Mouse (Mus musculus): ENCODE measurements around the gene Hist1h2bp. TPM values are rescaled to one million over a fixed set of nuclear protein-coding genes. Genes with fewer than 3 reads are reported as not detected.
"Not testable (repeated sequence)": the region's sequence is repeated elsewhere in the genome, so short reads cannot be mapped to it uniquely, and the experiment has no call there.

Gene Hist1h2bp
- polyA plus RNA-seq (2012; rRNA removed) = 0.43 TPM in 1 of 2 replicates, not detected in the other

DNA sequence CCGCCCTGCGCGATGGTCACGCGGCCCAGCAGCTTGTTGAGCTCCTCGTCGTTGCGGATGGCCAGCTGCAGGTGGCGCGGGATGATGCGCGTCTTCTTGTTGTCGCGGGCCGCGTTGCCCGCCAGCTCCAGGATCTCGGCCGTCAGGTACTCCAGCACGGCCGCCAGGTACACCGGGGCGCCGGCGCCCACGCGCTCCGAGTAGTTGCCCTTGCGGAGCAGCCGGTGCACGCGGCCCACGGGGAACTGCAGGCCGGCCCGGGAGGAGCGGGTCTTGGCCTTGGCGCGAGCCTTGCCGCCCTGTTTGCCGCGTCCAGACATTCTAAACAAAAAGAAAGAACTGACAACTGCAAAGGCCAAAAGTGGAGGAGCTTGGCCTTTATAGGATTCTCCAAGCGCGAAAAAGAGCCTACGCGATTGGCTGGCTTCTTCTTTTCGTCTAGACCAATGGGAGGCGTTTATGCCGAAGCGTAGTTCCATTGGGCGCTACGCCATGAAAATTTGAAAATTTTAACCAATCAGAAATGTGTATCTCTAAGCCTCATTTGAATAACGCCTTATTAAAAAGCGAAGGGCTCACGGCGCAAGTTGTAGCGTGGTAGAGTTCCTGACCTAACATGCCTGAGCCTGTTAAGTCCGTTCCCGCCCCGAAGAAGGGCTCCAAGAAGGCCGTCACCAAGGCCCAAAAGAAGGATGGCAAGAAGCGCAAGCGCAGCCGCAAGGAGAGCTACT lies at the start of gene Hist1h2bp, which contains the start of gene Hist1h2an:
Gene Hist1h2bp (plus strand): TSS at position 563 of the 731 bp plus-strand sequence.
Gene Hist1h2an (minus strand): TSS at position 320 of the 731 bp plus-strand sequence.
- not testable (repeated sequence) for H3K27ac ChIP-seq (ENCODE audit: insufficient read depth, low read depth, low read length); H3K36me3 ChIP-seq (ENCODE audit: control insufficient read depth, insufficient read depth, low read length); H3K27me3 ChIP-seq (replicated peaks; ENCODE audit: control insufficient read depth, insufficient read depth, low read length); H3K4me1 ChIP-seq (ENCODE audit: control insufficient read depth, insufficient read depth, low read length)
- DNase-seq = peak; percentile 95
- peak within 1 kb of the TSS; percentile 40 for H3K4me3 ChIP-seq (ENCODE audit: insufficient read depth, low read depth, low read length)
- WGBS = under 1% methylated on average over 43 of the region's 63 CpGs

- no peaks in the 10 kb centered on the region for H3K27me3 ChIP-seq (replicated peaks; ENCODE audit: control insufficient read depth, insufficient read depth, low read length)
- no peak for DNase-seq
- 87% methylated on average over 1 of the region's 1 CpGs for WGBS
- no peak overlapping the region for H3K27ac ChIP-seq (ENCODE audit: insufficient read depth, low read depth, low read length)
- no peak for TF ChIP-seq POLR2A (IDR thresholded peaks at IDR 0.05; ENCODE audit: low read depth, low read length)
- no peak for TF ChIP-seq CTCF (conservative IDR thresholded peaks at IDR 0.05; ENCODE audit: insufficient read depth, insufficient read length, low read depth, low read length)
- no peak overlapping the region for H3K4me3 ChIP-seq (ENCODE audit: insufficient read depth, low read depth, low read length)
- H3K4me1 ChIP-seq (ENCODE audit: control insufficient read depth, insufficient read depth, low read length) = no peaks in the 10 kb centered on the region
- H3K36me3 ChIP-seq (ENCODE audit: control insufficient read depth, insufficient read depth, low read length) = no peaks in the 10 kb centered on the region
These were observed 42.3 kb upstream of the Hist1h2bp start for GRCm38 (mm10) chr13:21745006-21745405.

GRCm38 (mm10) chr13:21749387-21750158 lies 37.7 kb upstream of the Hist1h2bp start:
- H3K4me1 ChIP-seq (ENCODE audit: control insufficient read depth, insufficient read depth, low read length) = no peaks in the 10 kb centered on the region
- peak overlapping the region; percentile 45 for H3K4me3 ChIP-seq (ENCODE audit: insufficient read depth, low read depth, low read length)
- H3K36me3 ChIP-seq (ENCODE audit: control insufficient read depth, insufficient read depth, low read length) = no peaks in the 10 kb centered on the region
- 26% methylated on average over 5 of the region's 5 CpGs for WGBS
- no peak overlapping the region for H3K27ac ChIP-seq (ENCODE audit: insufficient read depth, low read depth, low read length)
- DNase-seq = no peak
- 0 out of 2 replicates have a peak, but pooled peaks cover 1% of the 10 kb centered on the region for H3K27me3 ChIP-seq (replicated peaks; ENCODE audit: control insufficient read depth, insufficient read depth, low read length)
- TF ChIP-seq CTCF (conservative IDR thresholded peaks at IDR 0.05; ENCODE audit: insufficient read depth, insufficient read length, low read depth, low read length) (no peak), POLR2A (IDR thresholded peaks at IDR 0.05; ENCODE audit: low read depth, low read length) (no peak)

- H3K4me1 ChIP-seq (ENCODE audit: control insufficient read depth, insufficient read depth, low read length); H3K27ac ChIP-seq (ENCODE audit: insufficient read depth, low read depth, low read length); H3K27me3 ChIP-seq (replicated peaks; ENCODE audit: control insufficient read depth, insufficient read depth, low read length); H3K36me3 ChIP-seq (ENCODE audit: control insufficient read depth, insufficient read depth, low read length): not testable (repeated sequence)
- 1% methylated on average over 50 of the region's 56 CpGs for WGBS
- TF ChIP-seq POLR2A (IDR thresholded peaks at IDR 0.05; ENCODE audit: low read depth, low read length) = peak; percentile 52
- peak; percentile 83 for DNase-seq
- H3K4me3 ChIP-seq (ENCODE audit: insufficient read depth, low read depth, low read length) = peak within 1 kb of the TSS; percentile 45
These were observed 36.9 kb upstream of the Hist1h2bp start, which contains the start of gene Hist1h4k for GRCm38 (mm10) chr13:21750159-21751017. TSS of gene Hist1h4k (minus strand) at chr13:21750505.

DNA sequence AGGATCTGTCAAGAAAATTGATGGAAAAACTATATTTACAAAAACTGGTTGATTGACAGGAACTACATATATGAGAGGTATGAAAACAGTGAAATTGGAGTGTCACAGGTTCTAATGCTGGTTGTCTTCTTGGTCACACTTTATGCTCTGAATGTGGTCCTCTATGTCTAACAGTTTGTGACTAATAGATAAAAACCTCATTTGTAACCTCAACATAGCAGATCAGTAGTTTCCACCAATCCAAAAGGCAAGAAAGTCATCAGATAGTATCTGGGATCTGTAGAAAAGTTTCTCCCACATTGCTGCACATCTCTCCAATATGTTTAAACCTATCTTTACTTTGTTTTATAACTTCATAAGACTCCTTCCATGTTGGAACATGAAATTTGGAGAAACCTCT lies 35.8 kb upstream of the Hist1h2bp start:
- Histone ChIP-seq H3K27ac (ENCODE audit: insufficient read depth, low read depth, low read length) (no peak overlapping the region), H3K36me3 (ENCODE audit: control insufficient read depth, insufficient read depth, low read length) (no peaks in the 10 kb centered on the region), H3K4me1 (ENCODE audit: control insufficient read depth, insufficient read depth, low read length) (no peaks in the 10 kb centered on the region), H3K4me3 (ENCODE audit: insufficient read depth, low read depth, low read length) (no peak overlapping the region), H3K27me3 (replicated peaks; ENCODE audit: control insufficient read depth, insufficient read depth, low read length) (0 out of 2 replicates have a peak, but pooled peaks cover 1% of the 10 kb centered on the region)
- no peak for DNase-seq
- TF ChIP-seq POLR2A (IDR thresholded peaks at IDR 0.05; ENCODE audit: low read depth, low read length) = no peak
- no peak for TF ChIP-seq CTCF (conservative IDR thresholded peaks at IDR 0.05; ENCODE audit: insufficient read depth, insufficient read length, low read depth, low read length)

DNA sequence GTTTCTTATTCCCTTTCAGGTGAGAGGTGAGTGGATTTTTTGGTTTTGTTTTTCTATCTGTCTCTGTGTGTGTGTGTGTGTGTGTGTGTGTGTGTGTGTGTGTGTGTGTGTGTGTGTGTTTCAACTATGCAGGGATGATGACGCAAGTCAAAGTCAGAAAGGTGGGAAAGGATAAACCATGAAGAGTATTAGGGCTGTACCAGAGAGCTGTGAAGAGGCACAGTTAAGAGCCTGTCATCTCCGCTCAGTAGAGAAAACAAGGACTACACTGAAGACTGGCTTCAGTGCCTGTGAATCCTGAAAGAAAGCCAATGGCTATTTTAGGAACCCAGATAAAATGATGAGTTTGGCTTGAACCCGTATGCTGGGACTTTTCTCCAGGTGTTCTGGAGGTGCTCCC lies 35.4 kb upstream of the Hist1h2bp start:
- Histone ChIP-seq H3K27ac (ENCODE audit: insufficient read depth, low read depth, low read length) (no peak overlapping the region), H3K27me3 (replicated peaks; ENCODE audit: control insufficient read depth, insufficient read depth, low read length) (0 out of 2 replicates have a peak, but pooled peaks cover 1% of the 10 kb centered on the region), H3K36me3 (ENCODE audit: control insufficient read depth, insufficient read depth, low read length) (no peaks in the 10 kb centered on the region), H3K4me1 (ENCODE audit: control insufficient read depth, insufficient read depth, low read length) (no peaks in the 10 kb centered on the region), H3K4me3 (ENCODE audit: insufficient read depth, low read depth, low read length) (no peak overlapping the region)
- TF ChIP-seq POLR2A (IDR thresholded peaks at IDR 0.05; ENCODE audit: low read depth, low read length) (no peak), CTCF (conservative IDR thresholded peaks at IDR 0.05; ENCODE audit: insufficient read depth, insufficient read length, low read depth, low read length) (no peak)
- no peak for DNase-seq
- 89% methylated on average over 3 of the region's 3 CpGs for WGBS
